Mouse (Mus musculus) embryonic facial prominence, embryonic 11.5 days (tissue): Measurements from ENCODE around the gene Srrd. TPM values are rescaled to one million over a fixed set of nuclear protein-coding genes. Genes with fewer than 3 reads are reported as not detected.
A peak's percentile ranks its signal among the peaks of the same experiment; 100 is the strongest.

ENCODE experiments used
- ATAC-seq: fragments of 200-750 bp; cut with Nextera tagmentation; replicated peaks from 2 replicates; pipeline ENCODE4 v1.8.0; 2017; ENCODE audit warnings: low read depth; ENCODE audit not compliant: insufficient number of reproducible peaks, low FRiP score, low TSS enrichment
- DNase-seq: peaks from one replicate; pipeline ENCODE4 v3.0.0-alpha.2; 2015; ENCODE audit warnings: low spot score
- H3K27ac ChIP-seq: fragments of 300-500 bp; sonication (generic); replicated peaks from 2 replicates; pipeline ENCODE4 v1.5.1; 2014; ENCODE audit warnings: mild to moderate bottlenecking, low read depth, low read length, control low read depth
- H3K27me3 ChIP-seq: fragments of 300-500 bp; sonication (generic); 2 replicates; pipeline ENCODE4 v1.6.1; 2014; ENCODE audit warnings: mild to moderate bottlenecking, low read length, moderate library complexity, mixed read lengths; ENCODE audit not compliant: control insufficient read depth, insufficient read depth
- H3K36me3 ChIP-seq: fragments of 300-500 bp; sonication (generic); replicated peaks from 2 replicates; pipeline ENCODE4 v1.6.1; 2014; ENCODE audit warnings: low read depth, mild to moderate bottlenecking, low read length, moderate library complexity, mixed read lengths; ENCODE audit not compliant: control insufficient read depth, insufficient read depth
- H3K4me1 ChIP-seq: fragments of 300-500 bp; sonication (generic); 2 replicates; pipeline ENCODE4 v1.6.1; 2014; ENCODE audit warnings: low read length, mixed read lengths; ENCODE audit not compliant: control insufficient read depth, insufficient read depth
- H3K4me2 ChIP-seq: fragments of 300-500 bp; sonication (generic); 2 replicates; pipeline ENCODE4 v1.6.1; 2014; ENCODE audit warnings: low read depth, mild to moderate bottlenecking, control low read depth, low read length, moderate library complexity
- H3K4me3 ChIP-seq: fragments of 300-500 bp; sonication (generic); 2 replicates; pipeline ENCODE4 v1.5.1; 2014; ENCODE audit warnings: low read depth, low read length, control low read depth
- H3K9ac ChIP-seq: fragments of 300-500 bp; sonication (generic); replicated peaks from 2 replicates; pipeline ENCODE4 v1.6.1; 2014; ENCODE audit warnings: mild to moderate bottlenecking, control low read depth, low read length
- H3K9me3 ChIP-seq: fragments of 300-500 bp; sonication (generic); replicated peaks from 2 replicates; pipeline ENCODE4 v1.6.1; 2016; ENCODE audit warnings: mild to moderate bottlenecking, low read length, inconsistent platforms, mixed read lengths; ENCODE audit not compliant: control insufficient read depth
- WGBS: fragments of 180-500 bp; shearing (Covaris S2); extraction: QIAGEN DNeasy Blood & Tissue Kit; methylation state at CpG from one replicate; pipeline ENCODE4 v1.1.7; 2014; 5-methylcytosine and 5-hydroxymethylcytosine counted together
- polyA plus RNA-seq: library from polyadenylated mRNA; unstranded; fragments of >200 nt; fragmentation: Nextera tagmentation; extraction: Ambion mirVana; gene quantifications from 2 replicates; pipeline ENCODE4 v1.2.1, GENCODE M21; 2014

Srrd gene
- polyA plus RNA-seq: 45.7 and 52.8 TPM in 2 replicates

- H3K4me3 ChIP-seq: peak within 1 kb of the TSS; percentile 82
- no peak within 1 kb of the TSS for H3K27ac ChIP-seq
- H3K9ac ChIP-seq: peak within 1 kb of the TSS; percentile 77
- peak within 1 kb of the TSS; percentile 57 for H3K4me2 ChIP-seq
- H3K36me3 ChIP-seq: peaks cover 2% of the 10 kb centered on the region
- H3K9me3 ChIP-seq: no peaks in the 10 kb centered on the region
- WGBS: 2% methylated on average over 57 of the region's 64 CpGs
- DNase-seq: peak; percentile 87
- no peaks in the 10 kb centered on the region for H3K27me3 ChIP-seq
- no peaks in the 10 kb centered on the region for H3K4me1 ChIP-seq
- ATAC-seq: no peak
Observed at GRCm38 (mm10) chr5:112342463-112343204, at the start of gene Srrd, which contains the start of gene Hps4. Srrd (minus strand) TSS chr5:112343040. Hps4 (plus strand) TSS chr5:112343083.

DNA sequence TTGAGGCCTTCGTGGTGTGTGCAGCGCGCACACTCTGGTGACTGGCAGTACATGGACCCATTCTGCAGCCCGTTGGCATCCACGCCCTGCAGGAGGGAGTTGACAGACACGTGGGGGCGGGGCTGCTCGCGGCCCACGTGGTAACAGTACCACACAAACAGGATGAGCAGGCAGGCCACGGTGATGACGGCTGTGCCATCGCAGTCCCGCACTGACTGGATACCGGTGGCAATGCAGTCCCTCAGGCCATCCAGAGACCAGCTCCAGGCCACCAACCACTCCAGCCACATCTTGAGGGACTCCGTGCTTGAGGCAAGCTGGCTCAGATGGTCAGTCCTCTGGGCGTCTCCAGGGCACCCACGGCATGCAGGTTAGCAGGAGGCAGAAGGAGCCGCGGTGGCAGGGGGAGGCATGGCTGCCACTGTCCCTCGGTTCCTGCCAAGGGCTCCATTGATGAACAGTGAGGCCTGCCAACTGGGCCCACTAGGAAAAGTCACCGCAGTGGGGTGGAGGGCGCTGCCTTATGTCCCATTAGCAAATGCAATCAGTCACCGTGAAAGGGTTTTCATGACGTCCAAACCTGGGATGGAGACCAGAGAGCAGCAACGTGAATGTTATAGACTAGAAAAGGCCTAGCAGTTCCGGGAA, 49.0 kb upstream of the Srrd start:
- WGBS: 67% methylated on average over 27 of the region's 27 CpGs

DNA sequence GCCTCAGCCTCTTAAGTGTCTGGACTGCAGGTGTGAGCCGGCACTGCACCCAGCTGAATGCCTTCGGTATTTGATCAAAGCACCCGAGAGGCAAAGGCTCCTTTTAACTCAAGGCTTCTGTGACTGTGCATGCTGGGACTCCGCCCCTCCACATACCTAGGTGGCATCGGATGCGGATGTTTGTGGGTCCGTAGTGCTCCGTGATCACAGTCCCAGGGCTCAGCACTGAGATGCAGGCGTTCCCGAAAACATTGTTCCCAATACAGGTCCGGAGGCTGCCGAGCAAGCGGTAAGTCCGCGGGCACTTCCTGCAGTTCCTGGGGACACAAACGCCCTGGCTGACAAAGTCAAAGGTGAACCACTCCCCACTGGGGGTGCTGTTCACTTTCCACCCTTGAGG, 48.2 kb upstream of the Srrd start:
- Histone ChIP-seq H3K4me1 (peaks cover 4% of the 10 kb centered on the region), H3K4me3 (no peak overlapping the region), H3K27ac (no peak overlapping the region), H3K27me3 (no peaks in the 10 kb centered on the region), H3K9me3 (no peaks in the 10 kb centered on the region), H3K36me3 (no peaks in the 10 kb centered on the region; the same call in 1 of the 2 replicates), H3K9ac (no peak overlapping the region), H3K4me2 (no peak overlapping the region)
- ATAC-seq (no peak), DNase-seq (no peak)
- WGBS: 49% methylated on average over 16 of the region's 16 CpGs

More for the DNA sequence above, 49.0 kb upstream of the Srrd start:
- Histone ChIP-seq H3K4me2 (no peak overlapping the region), H3K4me3 (no peak overlapping the region), H3K9me3 (no peaks in the 10 kb centered on the region), H3K4me1 (peaks cover 4% of the 10 kb centered on the region), H3K36me3 (no peaks in the 10 kb centered on the region; the same call in 1 of the 2 replicates), H3K27me3 (no peaks in the 10 kb centered on the region), H3K27ac (no peak overlapping the region), H3K9ac (no peak overlapping the region)
- DNase-seq: no peak
- no peak for ATAC-seq

DNA sequence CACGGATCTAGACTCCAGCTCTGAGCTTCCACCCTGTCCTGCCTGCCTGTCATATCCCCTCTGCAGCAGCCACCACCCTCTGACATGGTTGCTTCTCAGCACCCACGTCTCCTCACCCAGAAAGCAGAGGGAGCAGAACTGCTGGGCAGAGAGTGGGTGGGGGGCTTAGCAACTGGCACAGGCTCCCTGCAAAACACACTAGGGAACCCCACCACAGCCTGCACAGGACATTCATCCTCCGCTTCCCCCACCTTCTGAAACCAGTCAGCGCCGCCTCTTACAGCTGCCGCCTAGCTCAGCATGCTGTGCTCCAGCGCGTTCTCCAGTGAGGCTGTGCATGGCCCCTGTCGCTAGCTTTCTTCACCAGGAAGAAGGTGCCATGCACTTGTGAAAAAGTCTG, 46.5 kb upstream of the Srrd start:
- H3K36me3 ChIP-seq: no peaks in the 10 kb centered on the region; the same call in 1 of the 2 replicates

DNA sequence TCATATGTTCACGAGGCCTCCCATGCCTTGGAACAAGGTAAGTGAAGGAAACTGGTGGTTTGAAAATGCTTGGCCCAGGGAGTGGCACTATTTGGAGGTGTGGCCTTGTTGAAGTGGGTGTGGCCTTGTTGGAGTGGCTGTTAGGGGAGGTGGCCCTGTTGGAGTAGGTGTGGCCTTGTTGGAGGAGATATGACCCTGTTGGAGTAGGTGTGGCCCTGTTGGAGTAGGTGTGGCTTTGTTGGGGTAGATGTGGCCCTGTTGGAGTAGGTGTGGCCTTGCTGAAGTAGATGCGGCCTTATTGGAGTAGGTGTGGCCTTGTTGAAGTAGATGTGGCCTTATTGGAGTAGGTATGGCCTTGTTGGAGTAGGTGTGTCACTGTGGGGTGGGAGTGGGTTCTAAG, 43.1 kb upstream of the Srrd start:
- Histone ChIP-seq H3K4me2 (no peak overlapping the region), H3K9me3 (no peaks in the 10 kb centered on the region), H3K4me3 (no peak overlapping the region), H3K36me3 (no peaks in the 10 kb centered on the region; the same call in 1 of the 2 replicates), H3K27ac (no peak overlapping the region), H3K9ac (no peak overlapping the region), H3K27me3 (no peaks in the 10 kb centered on the region), H3K4me1 (no peaks in the 10 kb centered on the region)
- 81% methylated on average over 2 of the region's 2 CpGs for WGBS
- DNase-seq (no peak), ATAC-seq (no peak; the same call in 1 of the 2 replicates)

More for the DNA sequence above, 46.5 kb upstream of the Srrd start:
- Histone ChIP-seq H3K4me2 (no peak overlapping the region), H3K27me3 (no peaks in the 10 kb centered on the region), H3K9ac (no peak overlapping the region), H3K4me1 (peaks cover 4% of the 10 kb centered on the region), H3K9me3 (no peaks in the 10 kb centered on the region), H3K4me3 (no peak overlapping the region), H3K27ac (no peak overlapping the region)
- DNase-seq (no peak), ATAC-seq (no peak)
- WGBS: 82% methylated on average over 9 of the region's 9 CpGs

- 90% methylated on average over 13 of the region's 13 CpGs for WGBS
- H3K27ac ChIP-seq: no peak overlapping the region
- no peaks in the 10 kb centered on the region; the same call in 1 of the 2 replicates for H3K36me3 ChIP-seq
- H3K4me1 ChIP-seq: no peaks in the 10 kb centered on the region
- ATAC-seq: no peak
- H3K4me2 ChIP-seq: no peak overlapping the region
- DNase-seq: no peak
- H3K27me3 ChIP-seq: no peaks in the 10 kb centered on the region
- no peak overlapping the region for H3K9ac ChIP-seq
- H3K9me3 ChIP-seq: no peaks in the 10 kb centered on the region
- H3K4me3 ChIP-seq: no peak overlapping the region
Observed at GRCm38 (mm10) chr5:112384805-112385472, 42.1 kb upstream of the Srrd start.

- Histone ChIP-seq H3K27ac (no peak overlapping the region; the same call in 1 of the 2 replicates), H3K27me3 (no peaks in the 10 kb centered on the region), H3K9ac (no peak overlapping the region), H3K4me3 (no peak overlapping the region), H3K4me2 (no peak overlapping the region), H3K36me3 (peaks cover 2% of the 10 kb centered on the region), H3K4me1 (no peaks in the 10 kb centered on the region), H3K9me3 (no peaks in the 10 kb centered on the region)
- 68% methylated on average over 16 of the region's 17 CpGs for WGBS
- ATAC-seq (no peak), DNase-seq (no peak)
Observed at GRCm38 (mm10) chr5:112382641-112383330, 39.9 kb upstream of the Srrd start.
